Mouse (Mus musculus) c-Kit-positive CD71-positive TER-119-negative erythroid progenitor cells, embryonic 14.5 days (primary cell): ENCODE measurements around the gene Gm49486.

Experiments
- DNase-seq: peaks from one replicate; pipeline ENCODE4 v3.0.0-alpha.2; 2013; ENCODE audit warnings: low read depth

Gene Gm49486

GRCm38 (mm10) chr15:79229058-79229821 lies at the start of gene Gm49486, which contains the start of gene Pick1:
Gm49486 (plus strand) TSS chr15:79229391.
Pick1 (plus strand) TSS chr15:79229173.
- DNase-seq: peak; percentile 85

DNA sequence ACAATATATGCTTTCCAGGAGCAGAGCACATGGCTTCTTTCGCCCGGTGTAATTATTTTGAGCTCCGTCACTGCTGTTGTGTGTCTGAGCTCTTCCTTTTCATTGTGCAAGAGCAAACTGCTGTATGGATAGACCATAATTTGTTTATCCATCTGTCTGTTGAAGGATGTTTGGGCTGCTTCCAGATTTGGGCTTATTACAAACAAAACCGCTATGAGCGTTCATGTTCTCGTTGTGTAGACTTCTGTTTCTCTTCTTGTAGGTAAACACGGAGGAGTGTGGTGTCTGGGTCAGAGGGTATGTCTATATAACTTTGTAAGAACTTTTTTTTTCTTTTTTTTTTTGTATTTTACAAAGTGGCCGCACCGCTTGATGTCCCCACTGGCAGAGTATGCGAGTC lies 44.0 kb upstream of the Gm49486 start:
- no peak for DNase-seq

DNA sequence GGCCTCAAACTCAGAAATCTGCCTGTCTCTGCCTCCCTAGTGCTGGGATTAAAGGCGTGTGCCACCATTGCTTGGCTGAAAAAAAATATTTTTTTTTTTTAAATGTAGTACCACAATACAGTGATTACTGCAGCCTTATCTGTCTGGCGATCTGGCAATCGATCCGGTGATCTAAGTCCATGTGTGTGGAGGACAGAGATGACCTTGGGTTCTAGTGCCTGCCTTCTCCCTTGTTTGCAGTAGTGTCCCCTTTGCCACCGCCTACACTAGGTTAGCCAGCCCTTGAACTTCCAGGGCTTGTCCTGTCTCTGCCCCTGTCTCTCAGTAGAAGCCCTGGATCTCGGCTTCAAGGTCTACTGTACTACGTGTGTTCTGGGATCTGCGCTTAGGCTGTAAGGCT lies 41.4 kb upstream of the Gm49486 start:
- DNase-seq: no peak

DNA sequence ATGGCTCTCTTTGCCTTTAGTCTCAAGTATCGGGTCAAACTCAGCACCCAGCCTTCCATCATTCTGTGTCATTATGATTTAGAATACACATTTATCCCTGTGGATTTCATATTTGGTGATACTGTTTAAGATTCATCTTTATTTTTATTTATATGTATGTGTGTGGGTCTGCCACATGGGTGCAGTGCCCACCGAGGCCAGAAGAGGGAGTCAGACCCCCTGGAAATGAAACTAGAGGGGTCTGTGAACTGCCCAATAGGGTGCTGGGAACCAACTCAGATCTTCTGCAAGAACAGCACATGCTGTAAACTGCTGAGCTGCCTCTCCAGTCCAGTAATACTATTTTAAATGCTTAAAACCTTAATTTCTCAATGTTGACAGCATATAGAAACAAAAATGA lies 37.8 kb upstream of the Gm49486 start:
- no peak for DNase-seq

- no peak for DNase-seq
Measured at GRCm38 (mm10) chr15:79192450-79192849, 36.7 kb upstream of the Gm49486 start.

- no peak for DNase-seq
Measured at GRCm38 (mm10) chr15:79192885-79193845, 36.0 kb upstream of the Gm49486 start.

GRCm38 (mm10) chr15:79194048-79194447 lies 35.1 kb upstream of the Gm49486 start:
- no peak for DNase-seq

- no peak for DNase-seq
Measured at GRCm38 (mm10) chr15:79194946-79195345, 34.2 kb upstream of the Gm49486 start.

DNA sequence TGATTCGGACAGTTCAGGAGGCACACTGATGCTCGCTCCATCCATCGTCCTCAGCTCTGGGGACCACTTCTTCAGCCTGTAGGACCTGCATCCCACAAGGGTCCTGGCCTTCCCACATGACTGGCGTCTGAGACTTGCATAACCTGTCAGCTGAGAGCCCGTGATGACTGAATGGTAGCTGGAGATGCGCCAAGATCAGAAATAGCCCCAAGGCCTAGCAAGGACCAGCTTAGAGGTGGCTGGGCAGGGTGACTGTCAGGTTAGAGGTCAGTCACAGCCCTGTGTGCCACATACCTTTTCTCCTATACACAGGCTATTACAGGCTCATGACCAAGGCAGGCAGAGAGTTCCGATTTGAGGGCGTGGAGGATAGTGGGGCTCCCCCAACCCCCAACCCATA lies 33.7 kb upstream of the Gm49486 start:
- DNase-seq: no peak

DNA sequence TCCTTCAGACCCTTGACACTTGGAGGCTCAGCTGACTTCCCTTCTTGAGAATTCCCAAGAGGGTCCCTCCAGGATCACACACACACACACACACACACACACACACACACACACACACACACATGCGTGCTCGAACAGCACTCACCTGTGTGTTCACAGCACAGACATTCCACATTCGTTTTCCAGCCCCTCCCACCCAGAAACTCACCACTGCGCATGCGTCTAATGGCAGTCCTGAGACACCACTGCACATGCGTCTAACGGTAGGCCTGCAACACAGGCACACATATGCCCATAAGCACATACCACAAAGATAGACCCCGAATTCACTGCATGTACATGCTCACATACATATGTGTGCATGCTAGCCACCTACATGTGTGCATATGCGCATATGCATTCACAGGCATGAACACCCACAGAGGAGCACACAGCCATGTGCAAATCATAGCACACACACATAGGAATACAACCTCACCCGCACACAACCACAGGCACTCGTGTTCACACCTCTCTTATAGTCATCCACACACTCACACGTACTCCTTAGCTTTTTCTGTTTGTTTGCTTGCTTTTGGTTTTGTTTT lies 29.7 kb upstream of the Gm49486 start:
- no peak for DNase-seq

- DNase-seq: no peak
Measured at GRCm38 (mm10) chr15:79201491-79202150, 27.6 kb upstream of the Gm49486 start.

DNA sequence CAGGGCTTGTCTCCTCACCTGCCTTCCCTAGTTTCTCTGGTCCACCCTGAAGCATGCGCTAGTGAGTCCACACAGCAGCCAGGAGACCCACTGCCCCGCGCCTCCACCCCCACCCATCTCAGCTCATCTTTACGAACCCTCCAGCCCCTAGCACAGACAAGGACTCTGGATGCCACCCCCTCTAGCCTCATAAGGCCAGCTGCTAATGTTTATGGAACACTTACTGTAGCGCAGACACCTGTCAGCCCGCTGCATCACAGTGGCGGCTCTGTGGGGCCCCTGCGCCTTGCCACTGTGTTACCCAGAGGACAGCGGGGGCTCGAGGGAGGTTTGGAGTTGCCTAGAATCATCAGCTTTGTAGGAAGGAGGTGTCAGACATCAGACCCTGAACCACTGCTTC lies 26.6 kb upstream of the Gm49486 start:
- no peak for DNase-seq

DNA sequence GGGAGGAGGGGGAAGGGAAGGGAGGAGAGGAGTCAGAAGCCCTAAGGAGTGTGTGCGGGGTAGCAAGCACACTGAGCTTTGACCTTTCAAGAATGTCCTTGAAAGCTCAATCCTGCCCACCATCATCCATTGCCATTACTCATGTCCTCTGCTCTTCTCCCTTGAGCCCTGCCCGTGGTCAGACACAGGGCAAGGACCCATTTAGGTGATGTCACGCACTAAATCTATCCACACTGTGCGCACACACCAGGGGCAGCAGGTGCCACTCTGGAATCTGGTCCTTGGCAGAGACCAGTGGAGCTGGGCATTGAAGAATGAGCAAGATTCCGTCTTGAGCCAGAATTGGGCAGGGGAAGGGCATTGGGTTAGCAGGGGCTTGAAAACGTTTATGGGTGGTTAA lies 21.0 kb upstream of the Gm49486 start:
- no peak for DNase-seq

DNA sequence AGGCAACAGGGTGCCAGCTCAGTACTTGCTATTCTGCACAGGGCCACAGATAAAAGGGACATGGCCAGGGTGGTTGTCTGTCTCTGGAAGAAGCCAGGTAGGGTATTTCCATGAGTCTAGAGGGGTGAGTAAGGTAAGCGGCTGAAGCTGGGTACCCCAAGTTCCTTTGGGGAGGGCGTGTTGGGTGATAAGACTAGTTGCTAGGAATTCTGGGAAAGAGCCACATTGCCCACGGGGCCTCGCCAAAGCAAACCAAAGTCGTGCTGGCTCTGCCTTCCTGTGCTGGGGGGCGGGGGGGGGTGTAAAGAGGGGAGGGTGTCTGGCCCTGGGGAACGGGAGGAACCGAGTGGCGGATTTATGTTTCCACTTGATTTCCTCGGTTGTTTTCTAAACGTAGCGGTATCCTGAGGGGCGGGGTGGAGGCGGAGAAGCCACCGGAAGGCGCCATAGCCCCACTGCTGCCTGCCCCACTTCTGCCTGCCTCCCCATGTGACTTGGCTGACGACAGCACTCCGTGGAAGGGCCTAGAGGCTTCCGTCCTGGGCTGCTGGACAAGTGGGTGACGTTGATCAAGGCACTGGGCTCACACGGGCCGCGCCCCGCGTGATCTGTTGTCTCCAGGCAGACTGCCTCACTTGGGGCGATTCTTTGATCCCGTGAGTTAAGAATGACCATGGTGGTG lies 20.3 kb upstream of the Gm49486 start:
- DNase-seq: no peak

- DNase-seq: no peak
Measured at GRCm38 (mm10) chr15:79210357-79210756, 18.8 kb upstream of the Gm49486 start.

DNA sequence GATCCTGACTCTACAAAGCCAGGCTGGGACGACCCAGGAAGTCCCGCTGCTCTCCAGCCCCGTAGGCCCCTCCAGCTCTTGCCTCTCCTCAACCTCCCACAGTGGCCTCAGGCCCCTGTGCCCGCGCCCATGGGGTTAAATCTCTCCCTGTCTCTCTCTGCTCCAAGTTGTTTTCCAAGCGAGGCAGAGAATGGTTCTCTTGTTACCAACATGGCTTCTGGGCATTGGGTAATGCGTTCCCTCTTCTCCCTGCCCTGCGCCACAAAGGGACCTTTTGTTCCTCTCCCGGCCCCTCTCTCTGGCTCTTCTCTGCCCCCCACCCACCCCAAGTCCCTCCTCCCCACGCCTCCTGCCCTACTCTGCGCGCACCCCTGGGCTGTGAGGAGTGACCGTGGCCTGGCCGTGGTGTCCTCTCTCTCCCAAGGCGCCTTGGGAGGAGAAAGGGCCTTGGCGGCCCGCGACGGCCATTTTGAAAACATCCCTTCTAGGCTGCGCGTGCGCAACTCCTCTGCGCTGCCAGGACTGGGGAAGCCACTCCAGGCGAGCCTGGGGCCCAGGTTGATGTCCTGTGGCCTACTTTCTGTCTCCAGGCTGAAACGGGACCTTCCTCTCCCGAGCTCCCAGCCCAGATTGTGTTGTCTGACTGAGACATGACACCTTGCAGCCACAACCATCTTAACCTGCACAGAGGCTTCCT lies 16.3 kb upstream of the Gm49486 start:
- no peak for DNase-seq

GRCm38 (mm10) chr15:79213591-79213990 lies 15.6 kb upstream of the Gm49486 start:
- DNase-seq: no peak

DNA sequence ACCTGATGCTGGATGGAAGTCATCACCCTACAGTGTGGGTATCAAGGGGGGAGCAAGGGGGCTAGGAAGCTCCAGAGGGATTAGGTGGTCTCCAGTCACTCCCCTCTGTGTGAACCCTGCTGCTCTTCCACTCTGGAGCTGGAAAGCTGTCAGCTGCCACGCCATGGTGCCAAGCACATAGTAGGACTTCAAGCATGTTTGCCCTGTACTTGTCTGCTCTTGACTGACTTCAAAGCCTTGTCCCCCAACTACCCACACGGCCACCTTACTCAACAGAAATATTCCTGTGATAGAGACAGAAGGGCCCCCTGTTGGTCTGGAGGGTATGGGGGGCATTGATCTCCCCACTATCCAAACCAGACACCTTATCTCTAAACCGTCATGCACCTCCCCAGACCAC lies 13.0 kb upstream of the Gm49486 start:
- no peak for DNase-seq

- DNase-seq: no peak
Measured at GRCm38 (mm10) chr15:79219572-79219971, 9.6 kb upstream of the Gm49486 start.

GRCm38 (mm10) chr15:79223641-79224040 lies 5.5 kb upstream of the Gm49486 start:
- no peak for DNase-seq

GRCm38 (mm10) chr15:79224685-79225084 lies 4.5 kb upstream of the Gm49486 start:
- DNase-seq: peak; percentile 73
